32 mouse cellular contexts compared by ENCODE assay signal in the genomic region with DNA sequence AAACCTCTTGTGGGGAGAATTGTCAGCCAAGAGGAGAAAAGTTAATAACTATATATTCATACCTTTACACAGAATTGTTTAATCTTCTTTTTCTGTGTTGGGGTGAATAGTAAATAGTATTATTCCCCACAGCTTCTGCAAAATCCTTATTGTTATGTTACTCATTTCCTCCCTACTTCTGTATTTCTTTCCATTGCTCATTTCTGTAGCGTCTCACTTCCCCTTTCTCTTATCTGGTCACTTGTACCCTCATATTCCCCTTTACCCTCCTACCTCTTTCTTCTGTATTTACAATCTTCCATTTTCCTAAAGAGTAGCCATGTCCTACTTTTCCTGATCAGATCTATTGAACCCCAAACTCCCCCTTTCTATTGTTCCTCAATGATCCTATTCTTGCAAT.
DNase-seq lines count a peak whose midpoint lies in the region; ATAC-seq and TF ChIP-seq lines count a peak whose summit lies in the region.
"Had no signal": no experiment of that assay in that cellular context is flagged by ENCODE, and none has a peak within 500 bp of the region (broad histone marks: within the 10 kb centered on the region; RNA-seq: fewer than 3 reads in every experiment).

No protein-coding gene starts in this region.

- no peak for TF ChIP-seq EP300 in liver, postnatal 0 days (IDR thresholded peaks at IDR 0.05; ENCODE audit: low read depth)

- H3K9ac ChIP-seq in liver, adult 2 months (ENCODE audit: low read depth, low read length): no peak overlapping the region
- H3K9ac ChIP-seq in liver, postnatal 0 days (replicated peaks): no peak overlapping the region
- H3K9ac ChIP-seq: heart, embryonic 15.5 days; hindbrain, embryonic 12.5 days; intestine, embryonic 15.5 days; liver, embryonic 15.5 days; midbrain, embryonic 12.5 days; stomach, embryonic 15.5 days had no signal

- no peak overlapping the region for H3K4me3 ChIP-seq in liver, adult 2 months (ENCODE audit: insufficient read depth, low read depth, low read length)
- H3K4me3 ChIP-seq in liver, postnatal 0 days (ENCODE audit: low read depth, low read length): no peak overlapping the region
- H3K4me3 ChIP-seq: erythroblast, embryonic 14.5 days; heart, embryonic 10.5 days; heart, embryonic 15.5 days; hindbrain, embryonic 12.5 days; intestine, embryonic 15.5 days; liver, embryonic 15.5 days; megakaryocyte, embryonic 14.5 days; midbrain, embryonic 12.5 days; stomach, embryonic 15.5 days had no signal

- DNase-seq in liver, adult 2 months (ENCODE audit: extremely low read depth, low read depth, low spot score): peak; percentile 13
- no peak for DNase-seq in liver, postnatal 0 days
- DNase-seq in MEL-GATA-1-ER (ENCODE audit: extremely low read depth, low read depth): peak; percentile 46
- no peak for DNase-seq in spleen, postnatal 4 days (ENCODE audit: low spot score in 2 of 2)
- DNase-seq in embryo, embryonic 9.5 days (ENCODE audit: extremely low spot score): no peak
- DNase-seq in ovary, adult 18-20 months (ENCODE audit: low spot score): no peak
- DNase-seq: adrenal gland, adult 2 months; adrenal gland, postnatal 36 days; cerebellum, adult 11 months; cerebellum, adult 9-11 months; kidney, adult 2 months; kidney, postnatal 4 days; liver; lung, postnatal 10 days; retina, postnatal 1 day; right cerebral cortex, postnatal 14 days; thymus, postnatal 14 days had no signal

- no peaks in the 10 kb centered on the region for H3K4me1 ChIP-seq in liver, adult 2 months (ENCODE audit: control insufficient read depth, insufficient read depth, low read length)
- H3K4me1 ChIP-seq in liver, postnatal 0 days (ENCODE audit: insufficient read depth): no peaks in the 10 kb centered on the region
- H3K4me1 ChIP-seq: heart, embryonic 10.5 days; heart, embryonic 15.5 days; hindbrain, embryonic 12.5 days; intestine, embryonic 15.5 days; liver, embryonic 15.5 days; megakaryocyte, embryonic 14.5 days; midbrain, embryonic 12.5 days; stomach, embryonic 15.5 days had no signal

- no peak for TF ChIP-seq POLR2A in liver, adult 2 months (IDR thresholded peaks at IDR 0.05; ENCODE audit: extremely low read depth, insufficient read depth, low read length)

- no peak overlapping the region for H3K27ac ChIP-seq in liver, adult 2 months (replicated peaks; ENCODE audit: insufficient read depth, low read depth, low read length)
- no peak overlapping the region for H3K27ac ChIP-seq in liver, postnatal 0 days (ENCODE audit: low read depth)
- H3K27ac ChIP-seq: heart, embryonic 10.5 days; heart, embryonic 15.5 days; hindbrain, embryonic 12.5 days; hindbrain, postnatal 0 days; intestine, embryonic 15.5 days; kidney, postnatal 0 days; liver, embryonic 15.5 days; midbrain, embryonic 12.5 days; stomach, embryonic 15.5 days had no signal

- TF ChIP-seq CTCF in liver, adult 2 months (IDR thresholded peaks at IDR 0.05; ENCODE audit: low read depth, low read length): no peak
- no peak for TF ChIP-seq CTCF in liver, postnatal 0 days (IDR thresholded peaks at IDR 0.05; ENCODE audit: low read depth)

- 88% methylated on average over 1 of the region's 1 CpGs for WGBS in liver, adult 2 months
- 27% methylated on average over 1 of the region's 1 CpGs for WGBS in liver, postnatal 0 days (ENCODE audit: insufficient replicate concordance)

- no peaks in the 10 kb centered on the region for H3K9me3 ChIP-seq in liver, postnatal 0 days (ENCODE audit: low read length)
- H3K9me3 ChIP-seq: heart, embryonic 10.5 days; heart, embryonic 15.5 days; hindbrain, embryonic 12.5 days; intestine, embryonic 15.5 days; liver, embryonic 15.5 days; megakaryocyte, embryonic 14.5 days; midbrain, embryonic 12.5 days; stomach, embryonic 15.5 days had no signal

- ATAC-seq in liver, postnatal 0 days: no peak
- peak; percentile 99 for ATAC-seq in granulocyte monocyte progenitor cell, adult 5-6 weeks (replicated peaks; ENCODE audit: poor library complexity, severe bottlenecking)
- peak; percentile 66 for ATAC-seq in monocyte, adult 5-6 weeks (replicated peaks; ENCODE audit: insufficient number of reproducible peaks, low FRiP score, low TSS enrichment, poor library complexity, severe bottlenecking)
- ATAC-seq: activated CD4-positive, CD25-positive, alpha-beta regulatory T cell, adult 4 months; forebrain, embryonic 16.5 days; hindbrain, postnatal 0 days; intestine, embryonic 15.5 days had no signal

- no peaks in the 10 kb centered on the region for H3K79me2 ChIP-seq in liver, adult 2 months (ENCODE audit: control insufficient read depth, insufficient read depth, low read length)

- no peaks in the 10 kb centered on the region for H3K27me3 ChIP-seq in liver, adult 2 months (ENCODE audit: control insufficient read depth, insufficient read depth, low read length)
- H3K27me3 ChIP-seq in liver, postnatal 0 days (ENCODE audit: insufficient read depth, low read length): no peaks in the 10 kb centered on the region
- H3K27me3 ChIP-seq: heart, embryonic 15.5 days; hindbrain, embryonic 12.5 days; intestine, embryonic 15.5 days; liver, embryonic 15.5 days; megakaryocyte, embryonic 14.5 days; midbrain, embryonic 12.5 days; stomach, embryonic 15.5 days had no signal

- no peak overlapping the region for H3K4me2 ChIP-seq in liver, postnatal 0 days (ENCODE audit: low read depth, low read length)
- H3K4me2 ChIP-seq: heart, embryonic 15.5 days; hindbrain, embryonic 12.5 days; intestine, embryonic 15.5 days; liver, embryonic 15.5 days; midbrain, embryonic 12.5 days; stomach, embryonic 15.5 days had no signal

- H3K36me3 ChIP-seq in liver, adult 2 months (ENCODE audit: control insufficient read depth, insufficient read depth, low read length): no peaks in the 10 kb centered on the region
- no peaks in the 10 kb centered on the region for H3K36me3 ChIP-seq in liver, postnatal 0 days (replicated peaks; ENCODE audit: insufficient read depth, low read length)
- H3K36me3 ChIP-seq: heart, embryonic 10.5 days; heart, embryonic 15.5 days; hindbrain, embryonic 12.5 days; intestine, embryonic 15.5 days; liver, embryonic 15.5 days; midbrain, embryonic 12.5 days; stomach, embryonic 15.5 days had no signal

Comparison
In these comparisons a context has a peak if more than half of its experiments do, and no peak if none do; other contexts are left out.
1. DNase-seq: peak in liver, adult 2 months (single experiment) and MEL-GATA-1-ER (single experiment); none in liver, postnatal 0 days (single experiment), spleen, postnatal 4 days (0 of 2), embryo, embryonic 9.5 days (single experiment) and ovary, adult 18-20 months (single experiment).